Comparison of ENCODE assay signal across 17 mouse cellular contexts in the genomic region with DNA sequence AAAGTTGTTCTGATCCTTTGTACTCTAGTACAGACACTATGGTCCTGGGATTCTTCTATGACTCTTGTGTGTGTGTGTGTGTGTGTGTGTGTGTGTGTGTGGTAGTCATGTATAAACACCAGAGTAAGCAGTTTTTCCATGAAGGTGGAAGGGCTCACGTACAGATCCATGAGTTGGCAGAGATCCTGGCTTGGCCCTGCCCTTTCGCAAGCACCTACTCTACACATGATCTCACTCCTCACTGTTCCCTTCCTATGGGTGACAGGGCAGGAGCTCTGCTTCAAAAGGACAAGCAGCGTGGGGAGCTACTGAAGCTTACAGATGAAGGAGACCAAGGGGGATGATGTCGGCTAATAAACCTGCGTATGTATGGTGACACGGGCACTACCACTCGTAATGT.
"Had no signal": no experiment of that assay in that cellular context is flagged by ENCODE, and none has a peak within 500 bp of the region (broad histone marks: within the 10 kb centered on the region; RNA-seq: fewer than 3 reads in every experiment).

No protein-coding gene starts in this region.

- DNase-seq: lung, adult 18-20 months; lung, embryonic 14.5 days; lung, postnatal 10 days; midbrain, embryonic 14.5 days; retina, postnatal 1 day; right cerebral cortex, adult 18-20 months; right cerebral cortex, postnatal 25 days; right cerebral cortex, postnatal 4 days; spleen, adult 18-20 months; thymus, adult 2 months; thymus, postnatal 25 days had no signal

- H3K9me3 ChIP-seq: neural tube, embryonic 15.5 days had no signal

- ATAC-seq: midbrain, embryonic 16.5 days had no signal

- H3K4me2 ChIP-seq: lung, embryonic 14.5 days; midbrain, embryonic 12.5 days; neural tube, embryonic 13.5 days; neural tube, embryonic 15.5 days had no signal

- H3K27ac ChIP-seq: midbrain, embryonic 10.5 days; midbrain, embryonic 12.5 days; neural tube, embryonic 13.5 days; neural tube, embryonic 15.5 days had no signal

- H3K9ac ChIP-seq: lung, embryonic 14.5 days; midbrain, embryonic 12.5 days; neural tube, embryonic 13.5 days; neural tube, embryonic 15.5 days had no signal

- H3K27me3 ChIP-seq: midbrain, embryonic 12.5 days; neural tube, embryonic 13.5 days; neural tube, embryonic 15.5 days had no signal

- H3K4me3 ChIP-seq: midbrain, embryonic 10.5 days; midbrain, embryonic 12.5 days; myocyte; neural tube, embryonic 13.5 days; neural tube, embryonic 15.5 days had no signal
